Mouse (Mus musculus) frontal cortex, adult (tissue): Measurements from ENCODE around the gene Dennd2d.

Source experiments
- ATAC-seq: cut with Nextera tagmentation; 2 replicates; pipeline ENCODE4 v1.9.2; 2017; ENCODE audit warnings: mild to moderate bottlenecking, moderate library complexity, mixed read lengths; ENCODE audit not compliant: low TSS enrichment

The Dennd2d gene

GRCm38 (mm10) chr3:106482281-106483081 is at the start of gene Dennd2d:
Gene Dennd2d, plus strand, starts transcription at chr3:106482405.
- peak; percentile 47 for ATAC-seq

GRCm38 (mm10) chr3:106448571-106448970 is 33.6 kb upstream of the Dennd2d start:
- ATAC-seq: peak; percentile 92

- no peak for ATAC-seq
These were observed 33.2 kb upstream of the Dennd2d start for GRCm38 (mm10) chr3:106448995-106449394.

GRCm38 (mm10) chr3:106449567-106449966 is 32.6 kb upstream of the Dennd2d start:
- ATAC-seq: no peak

- no peak for ATAC-seq
These were observed 29.6 kb upstream of the Dennd2d start for GRCm38 (mm10) chr3:106452616-106453015.

GRCm38 (mm10) chr3:106457298-106457869 is 24.8 kb upstream of the Dennd2d start:
- ATAC-seq: no peak

GRCm38 (mm10) chr3:106462059-106462470 is 20.1 kb upstream of the Dennd2d start:
- ATAC-seq: no peak

- no peak for ATAC-seq
These were observed 19.7 kb upstream of the Dennd2d start for GRCm38 (mm10) chr3:106462493-106462892.

GRCm38 (mm10) chr3:106464750-106465149 is 17.5 kb upstream of the Dennd2d start:
- no peak for ATAC-seq

GRCm38 (mm10) chr3:106474210-106474609 is 8.0 kb upstream of the Dennd2d start:
- no peak for ATAC-seq

GRCm38 (mm10) chr3:106476863-106477262 is 5.3 kb upstream of the Dennd2d start:
- no peak for ATAC-seq

GRCm38 (mm10) chr3:106483297-106483696 is 1.1 kb downstream of the Dennd2d start:
- no peak for ATAC-seq

- no peak for ATAC-seq
These were observed 1.7 kb downstream of the Dennd2d start for GRCm38 (mm10) chr3:106483796-106484405.

- no peak for ATAC-seq
These were observed 2.7 kb downstream of the Dennd2d start for GRCm38 (mm10) chr3:106484861-106485260.

- no peak for ATAC-seq
These were observed 3.6 kb downstream of the Dennd2d start for GRCm38 (mm10) chr3:106485810-106486209.

GRCm38 (mm10) chr3:106487551-106487950 is 5.3 kb downstream of the Dennd2d start:
- no peak for ATAC-seq

GRCm38 (mm10) chr3:106490239-106490638 is 8.0 kb downstream of the Dennd2d start:
- ATAC-seq: no peak

- ATAC-seq: no peak
These were observed 10.5 kb downstream of the Dennd2d start for GRCm38 (mm10) chr3:106492723-106493122.

GRCm38 (mm10) chr3:106493202-106493601 is 11.0 kb downstream of the Dennd2d start:
- ATAC-seq: no peak

- no peak for ATAC-seq
These were observed 11.7 kb downstream of the Dennd2d start for GRCm38 (mm10) chr3:106493882-106494281.

- no peak for ATAC-seq
These were observed 12.3 kb downstream of the Dennd2d start for GRCm38 (mm10) chr3:106494417-106494950.

GRCm38 (mm10) chr3:106495346-106496044 is 13.3 kb downstream of the Dennd2d start:
- ATAC-seq: peak; percentile 41
